Mouse (Mus musculus) kidney, adult 2 months (tissue): ENCODE data around the gene Epdr1. TPM values are rescaled to one million over a fixed set of nuclear protein-coding genes. Genes with fewer than 3 reads are reported as not detected.

Source experiments
- DNase-seq: peaks from one replicate; pipeline ENCODE4 v3.0.0; 2021
- H3K27ac ChIP-seq: fragments of 200-500 bp; 2 replicates; pipeline ENCODE4 v1.5.1; 2012; ENCODE audit warnings: low read depth, low read length, control low read depth, inconsistent platforms; ENCODE audit not compliant: insufficient read depth
- H3K27me3 ChIP-seq: fragments of 200-500 bp; replicated peaks from 2 replicates; pipeline ENCODE4 v1.6.1; 2012; ENCODE audit warnings: mild to moderate bottlenecking, moderate library complexity, low read length, inconsistent platforms; ENCODE audit not compliant: control insufficient read depth, insufficient read depth
- H3K36me3 ChIP-seq: fragments of 200-500 bp; 2 replicates; pipeline ENCODE4 v1.6.1; 2012; ENCODE audit warnings: mild to moderate bottlenecking, moderate library complexity, low read length, inconsistent platforms; ENCODE audit not compliant: control insufficient read depth, insufficient read depth
- H3K4me1 ChIP-seq: fragments of 200-500 bp; 2 replicates; pipeline ENCODE4 v1.6.1; 2011; ENCODE audit warnings: low read length; ENCODE audit not compliant: control insufficient read depth, insufficient read depth
- H3K4me3 ChIP-seq: fragments of 200-500 bp; 2 replicates; pipeline ENCODE4 v1.5.1; 2011; ENCODE audit warnings: mild to moderate bottlenecking, low read depth, low read length, control low read depth; ENCODE audit not compliant: insufficient read depth
- CTCF ChIP-seq: fragments of 200-500 bp; conservative IDR thresholded peaks from 2 replicates; pipeline ENCODE4 v1.5.1; 2011; ENCODE audit warnings: low read depth, mild to moderate bottlenecking, control low read depth, low read length, moderate library complexity, mixed read lengths; ENCODE audit not compliant: insufficient read depth, insufficient read length
- POLR2A ChIP-seq: fragments of 200-500 bp; IDR thresholded peaks from one replicate; pipeline ENCODE4 v1.6.1; 2011; ENCODE audit warnings: low read depth, low read length, control low read depth
- WGBS: fragments of 180-500 bp; shearing (Covaris S2); methylation state at CpG from one replicate; pipeline ENCODE4 v1.1.7; 2018; 5-methylcytosine and 5-hydroxymethylcytosine counted together
- polyA plus RNA-seq: library from polyadenylated mRNA; depleted of rRNA; stranded (reverse); fragments of >200 nt; gene quantifications from 2 replicates; pipeline ENCODE4 v1.2.3, GENCODE M21; 2012

Gene Epdr1
- polyA plus RNA-seq, 1 experiment: 16.1 TPM

- H3K36me3 ChIP-seq: no peaks in the 10 kb centered on the region
- no peaks in the 10 kb centered on the region for H3K27me3 ChIP-seq
- no peak overlapping the region for H3K27ac ChIP-seq
- peak overlapping the region; percentile 55 for H3K4me3 ChIP-seq
- no peak for TF ChIP-seq POLR2A
- TF ChIP-seq CTCF: no peak
- WGBS: 10% methylated on average over 5 of the region's 5 CpGs
- H3K4me1 ChIP-seq: no peaks in the 10 kb centered on the region
- DNase-seq: peak; percentile 19
Measured at GRCm38 (mm10) chr13:19618841-19619215, 899 bp downstream of the Epdr1 start.

DNA sequence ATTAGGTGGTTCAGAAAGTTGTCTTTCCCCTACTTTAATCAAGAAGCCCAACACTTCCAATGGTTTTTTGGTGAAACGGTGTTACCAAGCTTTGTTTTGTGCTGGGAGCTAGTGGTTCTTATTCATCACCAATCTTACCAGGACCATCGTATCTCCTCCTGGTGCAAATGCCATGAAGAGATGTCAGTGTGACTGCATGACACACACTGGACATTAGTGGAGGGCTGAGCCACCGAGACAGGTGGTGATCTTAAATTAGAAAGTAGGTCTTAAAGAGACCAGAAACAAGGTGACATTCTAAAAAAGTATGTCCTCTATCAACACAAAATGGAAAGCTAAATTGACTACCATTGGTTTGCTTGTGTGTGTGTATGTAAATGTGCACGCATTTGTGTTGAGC lies 1.6 kb downstream of the Epdr1 start:
- Histone ChIP-seq H3K36me3 (no peaks in the 10 kb centered on the region), H3K27me3 (no peaks in the 10 kb centered on the region), H3K27ac (no peak overlapping the region), H3K4me1 (no peaks in the 10 kb centered on the region), H3K4me3 (no peak overlapping the region)
- WGBS: 97% methylated on average over 4 of the region's 4 CpGs
- no peak for DNase-seq
- TF ChIP-seq POLR2A (no peak), CTCF (no peak)

DNA sequence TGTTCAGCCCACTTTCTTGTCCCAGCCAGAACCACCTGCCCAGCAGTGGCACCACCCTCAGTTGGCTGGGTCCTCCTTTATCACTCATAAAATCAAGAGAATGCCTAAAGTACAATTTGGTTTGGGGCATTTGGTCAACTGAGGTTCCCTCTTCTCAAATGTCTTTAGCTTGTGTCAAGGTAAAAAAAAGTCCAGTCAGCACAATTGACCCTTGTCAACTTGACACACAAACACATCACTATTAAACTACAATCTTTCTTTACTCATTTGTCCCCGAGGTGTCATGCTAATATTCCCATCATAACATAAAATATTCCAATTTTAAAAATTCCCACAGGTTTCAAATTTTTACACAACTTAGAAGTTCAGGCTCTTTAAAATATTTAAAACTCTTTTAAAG lies 5.4 kb downstream of the Epdr1 start:
- H3K27ac ChIP-seq: no peak overlapping the region
- H3K4me1 ChIP-seq: no peaks in the 10 kb centered on the region
- no peak for TF ChIP-seq CTCF
- no peak for TF ChIP-seq POLR2A
- no peaks in the 10 kb centered on the region for H3K36me3 ChIP-seq
- 78% methylated on average over 1 of the region's 1 CpGs for WGBS
- no peak overlapping the region for H3K4me3 ChIP-seq
- no peaks in the 10 kb centered on the region for H3K27me3 ChIP-seq
- no peak for DNase-seq

GRCm38 (mm10) chr13:19613426-19613825 lies 6.3 kb downstream of the Epdr1 start:
- TF ChIP-seq POLR2A (no peak), CTCF (no peak)
- Histone ChIP-seq H3K27ac (no peak overlapping the region), H3K4me1 (no peaks in the 10 kb centered on the region), H3K36me3 (no peaks in the 10 kb centered on the region), H3K4me3 (no peak overlapping the region), H3K27me3 (no peaks in the 10 kb centered on the region)
- DNase-seq: no peak
- WGBS: 92% methylated on average over 1 of the region's 1 CpGs

- no peak for DNase-seq
- WGBS: 90% methylated on average over 3 of the region's 3 CpGs
- no peaks in the 10 kb centered on the region for H3K4me1 ChIP-seq
- H3K27ac ChIP-seq: no peak overlapping the region
- no peak overlapping the region for H3K4me3 ChIP-seq
- H3K27me3 ChIP-seq: no peaks in the 10 kb centered on the region
- no peaks in the 10 kb centered on the region for H3K36me3 ChIP-seq
- TF ChIP-seq POLR2A (no peak), CTCF (no peak)
Measured at GRCm38 (mm10) chr13:19612963-19613362, 6.8 kb downstream of the Epdr1 start.

GRCm38 (mm10) chr13:19612348-19612747 lies 7.4 kb downstream of the Epdr1 start:
- DNase-seq: no peak
- H3K4me3 ChIP-seq: no peak overlapping the region
- no peaks in the 10 kb centered on the region for H3K27me3 ChIP-seq
- TF ChIP-seq CTCF: no peak
- no peak for TF ChIP-seq POLR2A
- no peaks in the 10 kb centered on the region for H3K36me3 ChIP-seq
- no peaks in the 10 kb centered on the region for H3K4me1 ChIP-seq
- no peak overlapping the region for H3K27ac ChIP-seq
- WGBS: 91% methylated on average over 1 of the region's 1 CpGs

- TF ChIP-seq CTCF (no peak), POLR2A (no peak)
- Histone ChIP-seq H3K27ac (no peak overlapping the region), H3K36me3 (no peaks in the 10 kb centered on the region), H3K4me1 (no peaks in the 10 kb centered on the region), H3K4me3 (no peak overlapping the region), H3K27me3 (no peaks in the 10 kb centered on the region)
- DNase-seq: no peak
Measured at GRCm38 (mm10) chr13:19608120-19608519, 11.6 kb downstream of the Epdr1 start.

DNA sequence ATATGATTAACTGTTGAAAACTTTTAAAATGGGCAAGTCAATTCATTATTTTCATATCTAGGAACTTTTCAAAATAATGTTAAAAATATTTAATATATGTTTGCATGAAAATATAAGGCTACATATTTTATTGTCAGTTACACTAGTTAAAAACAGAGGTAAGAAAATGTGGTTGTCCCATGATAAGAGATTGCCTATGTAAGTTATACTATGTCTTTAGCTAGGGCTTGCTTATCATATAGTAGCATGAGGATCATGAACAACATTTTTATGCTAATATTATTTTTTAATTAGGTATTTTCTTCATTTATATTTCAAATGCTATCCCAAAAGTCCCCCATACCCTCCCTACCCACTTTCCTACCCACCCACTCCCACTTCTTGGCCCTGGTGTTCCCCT lies 14.8 kb downstream of the Epdr1 start:
- no peaks in the 10 kb centered on the region for H3K27me3 ChIP-seq
- TF ChIP-seq POLR2A (no peak), CTCF (no peak)
- no peak for DNase-seq

More for the DNA sequence above, 14.8 kb downstream of the Epdr1 start:
- no peak overlapping the region for H3K27ac ChIP-seq
- no peak overlapping the region for H3K4me3 ChIP-seq
- no peaks in the 10 kb centered on the region for H3K36me3 ChIP-seq
- no peaks in the 10 kb centered on the region for H3K4me1 ChIP-seq
